Mouse (Mus musculus): ENCODE measurements at regions not wholly inside any gene's neighbourhood (a gene's known extent, or its start where the extent isn't known, plus 50 kb on each side); places are given as distances from the start of the nearest gene placed in this dataset.

DNA sequence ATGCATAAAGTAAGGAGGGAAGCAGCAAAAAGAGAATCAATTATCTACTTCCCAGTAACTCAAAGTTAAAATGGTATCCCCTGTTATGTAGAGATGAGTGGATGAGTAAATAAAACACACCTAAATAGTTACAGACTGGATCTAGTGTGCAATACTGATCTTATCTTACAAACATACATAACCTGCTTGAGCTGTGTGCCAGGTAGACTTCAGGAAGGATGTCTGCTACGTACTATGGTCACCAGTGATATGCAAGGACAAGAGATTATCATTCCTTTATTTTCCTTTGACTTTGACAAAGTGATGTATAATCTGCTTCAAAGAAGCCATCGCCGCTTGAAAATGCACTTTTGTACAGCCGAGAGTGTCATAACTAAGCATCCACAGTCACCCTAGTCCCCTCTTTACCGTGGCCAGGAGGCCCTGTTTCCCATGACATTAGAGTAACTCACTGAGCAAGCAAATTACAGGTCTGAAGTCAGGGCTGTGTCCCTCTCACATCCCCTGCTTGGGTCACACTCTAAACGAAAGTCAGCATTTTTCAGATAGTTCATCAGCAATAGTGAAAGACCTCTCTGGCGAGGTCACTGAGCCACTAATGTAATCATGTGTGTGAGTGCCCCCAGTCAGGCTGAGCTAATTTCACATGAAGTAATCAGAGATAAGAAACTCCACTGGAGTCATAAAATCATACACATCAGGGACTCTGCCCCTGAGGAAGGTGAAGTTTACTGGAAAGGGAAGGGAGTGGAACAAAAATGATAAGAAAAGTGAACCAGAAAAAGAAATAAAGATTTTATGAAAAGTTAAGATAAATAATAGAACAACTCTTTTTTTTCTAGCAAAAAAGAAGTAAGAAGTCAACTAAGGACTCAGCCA lies 929.8 kb upstream of the Gm7489 start:
- in situ Hi-C loops (cut with MboI; ENCODE audit: low sequenced_read_pairs) = no loop called here

DNA sequence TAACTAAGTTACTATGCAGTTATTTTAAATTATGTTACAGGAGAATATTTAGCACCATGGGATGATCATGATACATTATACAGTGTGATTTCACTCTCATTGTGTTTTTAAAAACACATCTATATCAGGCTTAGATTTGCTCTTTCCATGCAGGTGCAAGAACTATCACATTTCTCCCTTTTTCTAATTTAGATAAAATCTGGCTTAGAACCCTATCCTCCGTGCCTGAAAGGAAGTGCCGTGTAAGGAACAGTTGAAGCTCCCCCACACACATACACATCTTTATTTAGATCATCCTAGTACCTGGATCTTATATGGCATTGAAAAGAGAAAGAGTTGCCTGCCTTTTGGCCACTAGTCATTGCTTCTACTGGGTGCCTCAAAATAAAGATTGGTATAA lies 925.0 kb upstream of the Gm7489 start:
- in situ Hi-C loops (cut with MboI; ENCODE audit: low sequenced_read_pairs) = no loop called here

DNA sequence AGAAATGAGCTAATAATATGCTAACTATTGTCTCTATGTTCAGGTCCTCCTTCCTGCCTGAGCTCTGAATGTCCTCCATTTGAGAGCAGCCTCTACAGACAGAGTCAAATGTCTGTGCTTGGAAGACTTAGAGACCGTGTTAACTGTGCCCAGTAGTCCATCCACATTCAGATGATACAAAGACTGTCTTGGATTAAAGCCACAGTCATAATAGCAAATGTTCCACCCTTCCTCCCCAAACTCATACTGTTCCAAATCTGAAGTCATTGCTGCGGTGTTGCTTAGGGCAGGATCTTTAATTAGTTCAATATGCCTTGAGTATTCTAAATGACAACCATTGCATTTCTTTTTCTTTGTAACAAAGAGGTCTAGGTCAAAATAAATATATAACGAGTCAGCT lies 923.2 kb upstream of the Gm7489 start:
- in situ Hi-C loops (cut with MboI; ENCODE audit: low sequenced_read_pairs) = no loop called here

DNA sequence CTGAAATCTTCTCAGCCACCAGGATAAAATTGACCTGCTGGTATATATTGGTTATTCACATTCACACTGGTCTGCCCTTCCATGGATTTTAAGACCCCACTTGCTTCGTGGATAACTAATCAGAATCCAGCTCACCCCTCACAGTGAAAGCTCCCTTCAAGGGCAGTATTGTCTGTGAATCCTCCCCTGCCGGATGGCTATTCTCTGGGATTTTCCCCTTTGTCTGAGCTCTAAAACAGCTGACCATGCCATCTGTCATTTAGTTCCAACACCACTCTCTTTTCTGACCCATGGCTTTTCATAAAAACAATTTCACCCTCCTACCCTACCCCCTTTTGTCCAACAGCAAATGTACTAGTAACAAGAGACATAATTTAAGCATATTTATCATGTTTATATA lies 920.8 kb upstream of the Gm7489 start:
- in situ Hi-C loops (cut with MboI; ENCODE audit: low sequenced_read_pairs) = no loop called here

DNA sequence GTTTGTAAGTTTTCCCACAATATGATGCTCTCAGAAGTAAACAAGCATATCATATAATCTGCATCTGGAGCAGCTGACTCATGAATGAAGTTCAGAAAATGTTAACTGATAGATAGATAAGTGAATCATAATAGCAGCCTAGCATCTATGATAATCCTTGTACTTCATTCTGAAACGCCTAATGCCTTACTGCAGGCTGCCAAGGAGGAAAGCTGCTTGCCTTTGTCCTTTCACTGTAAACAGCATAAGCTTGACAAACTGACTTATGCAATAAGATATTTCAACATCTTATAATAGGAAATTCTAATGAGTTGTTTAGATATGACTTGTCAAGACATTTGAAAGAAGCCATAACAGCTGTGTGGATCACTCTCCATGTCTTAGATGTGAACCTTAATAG lies 920.3 kb upstream of the Gm7489 start:
- in situ Hi-C loops (cut with MboI; ENCODE audit: low sequenced_read_pairs) = no loop called here

DNA sequence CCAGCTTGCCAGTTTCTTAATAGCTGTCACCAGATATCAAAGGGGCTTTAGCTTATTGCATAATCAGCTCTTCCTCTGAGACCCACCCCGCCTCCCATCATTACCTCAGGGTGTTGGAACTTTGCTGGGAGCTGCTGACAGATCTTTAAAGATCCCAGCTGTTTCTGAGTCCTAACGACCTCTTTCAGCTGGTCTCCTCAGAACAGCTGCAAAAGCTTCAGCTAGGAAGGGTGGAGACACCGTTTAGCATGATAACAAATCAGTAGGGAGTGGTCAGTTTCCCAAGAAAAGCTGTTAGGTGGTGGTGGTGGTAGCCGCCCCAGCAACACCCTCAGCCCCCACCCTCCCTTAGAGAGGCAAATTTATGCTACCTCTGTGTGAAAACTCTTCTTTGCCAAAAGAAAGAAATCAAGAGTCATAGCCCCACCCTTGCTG lies 916.9 kb upstream of the Gm7489 start:
- in situ Hi-C loops (cut with MboI; ENCODE audit: low sequenced_read_pairs) = no loop called here

DNA sequence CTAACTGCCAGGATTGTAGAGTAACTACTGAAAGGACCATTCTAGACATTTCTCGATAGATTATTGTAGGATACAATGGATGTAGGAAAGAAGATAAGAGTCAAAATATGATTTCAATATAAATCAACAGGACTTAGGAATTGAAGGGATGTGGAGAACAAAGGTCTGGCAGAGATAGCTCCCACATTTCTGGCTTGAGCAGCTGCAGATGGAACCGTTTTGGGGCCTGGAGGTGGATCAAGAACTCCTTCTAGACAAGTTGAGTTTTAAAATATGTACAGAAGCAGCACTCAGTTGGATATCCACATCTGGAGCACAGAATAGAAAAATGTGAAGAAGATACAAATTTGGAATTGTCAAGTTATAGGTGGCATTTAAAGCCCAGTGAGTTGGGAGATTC lies 901.9 kb upstream of the Gm7489 start:
- in situ Hi-C loops (cut with MboI; ENCODE audit: low sequenced_read_pairs) = no loop called here

DNA sequence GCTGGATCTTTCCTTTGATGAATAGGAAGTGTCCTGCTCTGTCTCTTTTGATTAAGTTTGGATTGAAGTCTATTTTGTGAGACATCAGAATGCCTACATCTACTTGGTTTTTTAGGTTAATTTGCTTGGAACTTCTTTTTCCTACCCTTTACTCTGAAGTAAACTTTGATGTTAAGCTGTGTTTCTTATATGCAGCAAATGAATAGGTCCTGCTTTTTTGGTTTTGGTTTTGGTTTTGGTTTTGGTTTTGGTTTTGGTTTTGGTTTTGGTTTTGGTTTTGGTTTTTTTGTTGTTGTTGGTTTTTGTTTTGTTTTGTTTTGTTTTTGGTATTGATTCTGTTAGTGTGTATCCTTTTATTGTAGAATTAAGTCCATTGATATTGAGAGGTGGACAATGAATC lies 894.1 kb upstream of the Gm7489 start:
- in situ Hi-C loops (cut with MboI; ENCODE audit: low sequenced_read_pairs) = no loop called here

DNA sequence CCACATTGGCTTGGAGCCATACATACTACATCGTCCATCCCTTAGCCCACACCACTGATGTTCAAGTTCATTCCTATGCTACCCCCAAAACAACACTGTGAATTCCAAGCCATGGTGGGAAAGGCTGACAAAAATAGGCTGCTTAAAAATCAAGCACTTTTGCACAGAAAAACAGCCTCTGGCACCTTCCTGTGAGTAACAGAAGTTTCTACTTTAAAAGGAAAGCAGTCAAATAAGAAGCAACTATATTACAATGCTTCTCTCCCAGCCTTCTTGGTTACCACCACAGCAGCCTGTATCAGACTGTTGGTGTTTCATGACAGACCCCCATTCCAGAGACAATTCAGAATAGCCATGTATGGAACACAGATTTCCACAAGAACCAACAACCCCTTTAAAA lies 890.4 kb upstream of the Gm7489 start:
- in situ Hi-C loops (cut with MboI; ENCODE audit: low sequenced_read_pairs) = no loop called here

DNA sequence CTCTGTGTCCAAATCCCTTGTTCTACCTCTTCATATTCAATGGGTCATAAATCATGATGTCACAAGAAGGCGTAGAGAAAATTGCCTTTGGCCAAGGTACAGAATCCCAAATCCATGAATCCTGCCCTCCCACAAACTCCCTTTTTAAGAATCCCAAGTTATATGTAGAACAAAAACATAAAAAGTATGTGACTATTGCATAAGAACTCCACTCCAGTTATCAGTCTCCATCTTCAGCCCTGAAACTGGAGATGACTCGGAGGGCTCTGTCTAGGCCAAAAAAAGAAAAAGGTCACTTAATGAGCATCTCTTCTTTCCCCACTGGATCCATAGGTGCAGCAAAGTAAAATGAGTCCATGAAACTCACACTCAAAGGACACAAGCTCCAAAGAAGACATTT lies 885.5 kb upstream of the Gm7489 start:
- in situ Hi-C loops (cut with MboI; ENCODE audit: low sequenced_read_pairs) = no loop called here

DNA sequence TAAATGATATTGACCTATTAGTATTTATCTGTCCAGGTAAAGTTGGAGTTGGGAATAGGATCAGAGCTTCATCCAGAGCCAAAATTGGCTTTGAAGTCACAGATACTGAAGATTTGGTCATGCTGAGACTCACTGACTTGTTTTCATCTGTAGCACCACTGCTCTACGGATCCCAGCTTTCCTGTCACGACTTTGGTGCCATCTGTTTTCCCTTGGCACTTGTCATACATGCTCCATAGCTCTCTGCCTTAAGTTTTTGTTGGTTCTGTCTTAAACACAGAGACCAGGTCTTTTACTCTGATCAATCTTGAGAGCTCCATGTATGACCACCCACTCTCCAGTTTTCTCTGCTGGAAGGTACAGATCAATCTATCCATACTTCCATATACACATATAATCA lies 884.9 kb upstream of the Gm7489 start:
- in situ Hi-C loops (cut with MboI; ENCODE audit: low sequenced_read_pairs) = no loop called here

DNA sequence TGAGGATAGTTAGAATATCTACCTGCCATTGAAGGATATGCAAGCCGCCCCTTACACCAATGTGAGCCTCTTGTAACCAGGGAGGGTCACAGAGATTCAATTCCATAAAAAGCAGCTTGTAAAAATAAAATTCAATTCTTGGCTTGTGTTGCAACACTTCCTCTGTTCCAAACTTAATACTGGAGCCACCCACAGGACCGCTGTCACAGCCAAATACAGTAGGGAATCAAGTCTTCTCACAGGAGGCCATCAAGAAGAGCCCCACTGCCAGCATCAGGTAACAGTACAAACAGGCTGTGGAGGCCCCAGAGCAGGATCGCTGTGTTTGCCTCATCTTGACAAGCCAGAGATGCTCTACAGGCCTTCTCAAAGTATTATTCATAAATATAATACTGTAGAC lies 883.3 kb upstream of the Gm7489 start:
- in situ Hi-C loops (cut with MboI; ENCODE audit: low sequenced_read_pairs) = no loop called here

DNA sequence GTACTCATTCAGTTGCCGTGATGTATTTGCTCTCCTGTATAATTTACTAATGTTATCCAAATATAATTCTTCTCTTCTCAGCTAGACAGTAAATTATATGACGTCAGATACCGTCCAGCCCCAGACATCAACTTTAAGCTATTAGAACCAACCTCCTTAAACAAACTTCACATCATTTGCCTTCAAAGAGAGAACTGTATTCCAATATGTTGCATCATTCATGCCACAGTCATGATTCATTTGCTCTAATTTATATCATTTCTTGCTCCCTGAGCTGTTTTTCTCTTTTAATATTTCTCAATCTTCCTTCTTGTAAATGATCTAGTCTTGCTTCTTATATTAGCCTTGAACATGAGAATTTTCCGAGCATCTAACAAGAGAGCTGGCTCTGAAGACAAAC lies 882.7 kb upstream of the Gm7489 start:
- in situ Hi-C loops (cut with MboI; ENCODE audit: low sequenced_read_pairs) = no loop called here

DNA sequence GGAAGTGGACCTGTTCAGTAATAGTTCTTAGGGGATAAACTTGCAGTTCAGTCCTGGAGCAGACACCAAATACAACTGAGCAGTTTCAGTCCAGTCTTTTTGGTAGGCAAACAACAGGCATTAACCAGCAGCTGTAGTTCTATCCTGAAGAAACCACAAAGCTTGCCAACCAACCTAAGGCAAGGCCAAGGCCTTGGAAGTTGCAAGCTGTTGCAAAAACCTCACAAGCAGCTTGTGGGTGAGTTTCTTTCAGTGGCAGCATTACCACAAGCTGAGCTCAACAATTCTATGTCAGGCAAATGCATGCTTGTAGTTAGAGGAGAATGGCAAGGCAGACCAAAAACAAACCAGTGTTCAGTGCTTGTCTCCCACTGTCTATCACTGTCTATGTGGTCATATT lies 880.6 kb upstream of the Gm7489 start:
- in situ Hi-C loops (cut with MboI; ENCODE audit: low sequenced_read_pairs) = no loop called here

DNA sequence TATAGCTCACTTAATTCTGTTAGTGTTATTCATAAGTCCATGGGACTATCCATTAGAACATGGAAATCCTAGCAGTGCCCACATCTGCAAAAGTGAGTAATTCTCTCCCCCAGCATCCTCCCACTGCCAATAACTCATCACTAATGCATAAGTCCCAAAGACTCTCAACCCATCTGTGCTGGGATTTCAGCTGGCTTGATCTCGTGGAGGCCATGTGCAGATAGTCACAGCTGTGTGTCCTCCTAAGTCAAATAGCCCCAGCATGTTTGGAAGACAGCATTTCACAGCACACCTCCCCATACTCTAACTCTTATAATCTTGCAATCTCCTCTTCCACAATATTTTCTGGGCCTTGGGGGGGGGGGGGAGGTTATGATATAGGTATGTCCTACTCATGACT lies 877.9 kb upstream of the Gm7489 start:
- in situ Hi-C loops (cut with MboI; ENCODE audit: low sequenced_read_pairs) = no loop called here

DNA sequence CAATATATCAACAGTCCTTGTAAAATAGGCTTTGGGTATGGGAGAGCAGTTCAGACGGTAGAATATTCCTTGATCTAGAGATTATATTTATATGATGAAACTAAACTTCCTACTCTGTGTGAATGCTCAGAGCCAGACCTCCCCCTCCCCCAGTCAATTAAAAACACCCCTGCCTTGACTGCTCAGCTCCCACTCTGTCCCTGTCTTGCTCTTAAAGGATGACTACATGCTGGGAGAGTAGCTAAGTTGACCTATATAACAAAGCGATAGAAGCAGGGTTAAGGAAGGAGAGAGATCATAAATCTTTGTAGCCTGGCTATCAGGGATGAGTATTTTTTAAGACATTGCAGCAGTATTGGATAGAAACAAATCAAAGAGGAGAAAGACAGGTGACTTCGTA lies 875.4 kb upstream of the Gm7489 start:
- in situ Hi-C loops (cut with MboI; ENCODE audit: low sequenced_read_pairs) = no loop called here
